Mouse (Mus musculus) intestine, embryonic 16.5 days (tissue): ENCODE measurements around the gene Vmn1r217. TPM values are rescaled to one million over a fixed set of nuclear protein-coding genes. Genes with fewer than 3 reads are reported as not detected.

Experiments
- ATAC-seq: fragments of 200-750 bp; cut with Nextera tagmentation; 2 replicates; pipeline ENCODE4 v1.8.0; 2017; ENCODE audit warnings: moderate TSS enrichment, moderate library complexity
- H3K27ac ChIP-seq: fragments of 300-500 bp; sonication (generic); 2 replicates; pipeline ENCODE4 v1.5.1; 2014; ENCODE audit warnings: mild to moderate bottlenecking, low read length
- H3K27me3 ChIP-seq: fragments of 300-500 bp; sonication (generic); replicated peaks from 2 replicates; pipeline ENCODE4 v1.6.1; 2014; ENCODE audit warnings: low read length, control low read depth, mixed read lengths; ENCODE audit not compliant: control insufficient read depth, insufficient read depth
- H3K36me3 ChIP-seq: fragments of 300-500 bp; sonication (generic); 2 replicates; pipeline ENCODE4 v1.6.1; 2014; ENCODE audit warnings: low read length, control low read depth; ENCODE audit not compliant: control insufficient read depth, insufficient read depth
- H3K4me1 ChIP-seq: fragments of 300-500 bp; sonication (generic); 2 replicates; pipeline ENCODE4 v1.6.1; 2014; ENCODE audit warnings: low read length, control low read depth, mixed read lengths; ENCODE audit not compliant: control insufficient read depth, insufficient read depth
- H3K4me2 ChIP-seq: fragments of 300-500 bp; sonication (generic); 2 replicates; pipeline ENCODE4 v1.6.1; 2014; ENCODE audit warnings: low read depth, low read length, control low read depth
- H3K4me3 ChIP-seq: fragments of 300-500 bp; sonication (generic); 2 replicates; pipeline ENCODE4 v1.5.1; 2014; ENCODE audit warnings: mild to moderate bottlenecking, low read length
- H3K9ac ChIP-seq: fragments of 300-500 bp; sonication (generic); 2 replicates; pipeline ENCODE4 v1.6.1; 2014; ENCODE audit warnings: low read depth, low read length
- H3K9me3 ChIP-seq: fragments of 300-500 bp; sonication (generic); 2 replicates; pipeline ENCODE4 v1.6.1; 2016; ENCODE audit warnings: low read length, control low read depth; ENCODE audit not compliant: control insufficient read depth
- WGBS: fragments of 180-500 bp; shearing (Covaris S2); extraction: QIAGEN DNeasy Blood & Tissue Kit; methylation state at CpG from one replicate; pipeline ENCODE4 v1.1.7; 2014; 5-methylcytosine and 5-hydroxymethylcytosine counted together
- polyA plus RNA-seq: library from polyadenylated mRNA; unstranded; fragments of >200 nt; fragmentation: Nextera tagmentation; extraction: Ambion mirVana; gene quantifications from 2 replicates; pipeline ENCODE4 v1.2.1, GENCODE M21; 2015

Vmn1r217 gene
- polyA plus RNA-seq, 1 experiment from 2014 or later, result not detected

GRCm38 (mm10) chr13:23067725-23068124, 50.3 kb downstream of the Vmn1r217 start, which contains the start of gene Vmn1r215:
TSS of gene Vmn1r215 (plus strand) at chr13:23068025.
- H3K36me3 ChIP-seq, result no peaks in the 10 kb centered on the region
- no peak for ATAC-seq
- H3K9ac ChIP-seq, result no peak within 1 kb of the TSS
- H3K4me1 ChIP-seq, result no peaks in the 10 kb centered on the region
- no peak within 1 kb of the TSS for H3K4me3 ChIP-seq
- no peaks in the 10 kb centered on the region for H3K9me3 ChIP-seq
- 50% methylated on average over 1 of the region's 1 CpGs for WGBS
- H3K27me3 ChIP-seq, result no peaks in the 10 kb centered on the region
- H3K27ac ChIP-seq, result no peak within 1 kb of the TSS
- no peak within 1 kb of the TSS for H3K4me2 ChIP-seq

- Histone ChIP-seq H3K9ac (no peak overlapping the region), H3K27ac (no peak overlapping the region), H3K4me3 (no peak overlapping the region), H3K36me3 (no peaks in the 10 kb centered on the region), H3K27me3 (no peaks in the 10 kb centered on the region), H3K4me1 (no peaks in the 10 kb centered on the region), H3K9me3 (no peaks in the 10 kb centered on the region), H3K4me2 (no peak overlapping the region)
- 68% methylated on average over 1 of the region's 1 CpGs for WGBS
- no peak for ATAC-seq
Observed at GRCm38 (mm10) chr13:23057778-23058177, 60.2 kb downstream of the Vmn1r217 start.

Other genes with a start within 250 kb of the Vmn1r217 start
- not detected in 2 replicates for gene Vmn1r212, start 234.0 kb downstream of the Vmn1r217 start, polyA plus RNA-seq
- gene Vmn1r213, start 110.6 kb downstream of the Vmn1r217 start, polyA plus RNA-seq, result not detected in 2 replicates
- gene Vmn1r214, start 87.8 kb downstream of the Vmn1r217 start, polyA plus RNA-seq, result not detected in 2 replicates
- not detected in 2 replicates for gene Vmn1r215, start 50.2 kb downstream of the Vmn1r217 start, polyA plus RNA-seq
- not detected in 2 replicates for gene Vmn1r218, start 14.9 kb upstream of the Vmn1r217 start, polyA plus RNA-seq
- 0.01 TPM in 1 of 2 replicates, not detected in the other for gene Vmn1r219, start 41.1 kb upstream of the Vmn1r217 start, polyA plus RNA-seq
- gene Vmn1r220, start 69.7 kb upstream of the Vmn1r217 start, polyA plus RNA-seq, result not detected in 2 replicates
- not detected in 2 replicates for gene Vmn1r221, start 95.9 kb upstream of the Vmn1r217 start, polyA plus RNA-seq
- not detected in 2 replicates for gene Vmn1r222, start 117.7 kb upstream of the Vmn1r217 start, polyA plus RNA-seq
- gene Vmn1r223, start 128.9 kb upstream of the Vmn1r217 start, polyA plus RNA-seq, result not detected in 2 replicates